Mouse (Mus musculus): ENCODE measurements around the gene Sdk2.

GRCm38 (mm10) chr11:114038036-114038435 lies 28.8 kb downstream of the Sdk2 start:
- TF ChIP-seq CTCF (IDR thresholded peaks at IDR 0.05; ENCODE audit: insufficient read depth, low read length): no peak
- no peak for TF ChIP-seq POLR2A (IDR thresholded peaks at IDR 0.05; ENCODE audit: borderline replicate concordance, extremely low read depth, low read depth, low read length)

All from lung, adult 2 months (tissue).